Mouse (Mus musculus) neural tube, embryonic 15.5 days (tissue): ENCODE measurements around the gene Klk1b1. TPM values are rescaled to one million over a fixed set of nuclear protein-coding genes. Genes with fewer than 3 reads are reported as not detected.

Source experiments
- ATAC-seq: fragments of 200-750 bp; cut with Nextera tagmentation; 2 replicates; pipeline ENCODE4 v1.8.0; 2017; ENCODE audit warnings: mild to moderate bottlenecking, moderate TSS enrichment, moderate library complexity; ENCODE audit not compliant: low FRiP score
- H3K27ac ChIP-seq: fragments of 300-500 bp; sonication (generic); replicated peaks from 2 replicates; pipeline ENCODE4 v1.5.1; 2015; ENCODE audit warnings: mild to moderate bottlenecking, inconsistent platforms
- H3K27me3 ChIP-seq: fragments of 300-500 bp; sonication (generic); replicated peaks from 2 replicates; pipeline ENCODE4 v1.6.1; 2015; ENCODE audit warnings: inconsistent platforms
- H3K36me3 ChIP-seq: fragments of 300-500 bp; sonication (generic); 2 replicates; pipeline ENCODE4 v1.6.1; 2015; ENCODE audit warnings: inconsistent platforms
- H3K4me1 ChIP-seq: fragments of 300-500 bp; sonication (generic); 2 replicates; pipeline ENCODE4 v1.6.1; 2015; ENCODE audit warnings: inconsistent platforms
- H3K4me2 ChIP-seq: fragments of 300-500 bp; sonication (generic); 2 replicates; pipeline ENCODE4 v1.6.1; 2015; ENCODE audit warnings: inconsistent platforms, mild to moderate bottlenecking, moderate library complexity
- H3K4me3 ChIP-seq: fragments of 300-500 bp; sonication (generic); replicated peaks from 2 replicates; pipeline ENCODE4 v1.5.1; 2015; ENCODE audit warnings: mild to moderate bottlenecking, inconsistent platforms
- H3K9ac ChIP-seq: fragments of 300-500 bp; sonication (generic); replicated peaks from 2 replicates; pipeline ENCODE4 v1.6.1; 2015; ENCODE audit warnings: mild to moderate bottlenecking, inconsistent platforms
- H3K9me3 ChIP-seq: fragments of 300-500 bp; sonication (generic); replicated peaks from 2 replicates; pipeline ENCODE4 v1.6.1; 2016; ENCODE audit warnings: inconsistent platforms
- WGBS: fragments of 180-500 bp; shearing (Covaris S2); methylation state at CpG from one replicate; pipeline ENCODE4 v1.1.7; 2015; ENCODE audit warnings: mixed read lengths; 5-methylcytosine and 5-hydroxymethylcytosine counted together
- polyA plus RNA-seq: library from polyadenylated mRNA; unstranded; fragments of >200 nt; fragmentation: Nextera tagmentation; extraction: Ambion mirVana; gene quantifications from 2 replicates; pipeline ENCODE4 v1.2.1, GENCODE M21; 2015

The Klk1b1 gene
- not detected in 2 replicates for polyA plus RNA-seq

GRCm38 (mm10) chr7:43966451-43966850 lies at the start of gene Klk1b1:
Gene Klk1b1 (plus strand): TSS chr7:43966751.
- no peaks in the 10 kb centered on the region for H3K27me3 ChIP-seq
- H3K36me3 ChIP-seq, result no peaks in the 10 kb centered on the region
- WGBS, result 71% methylated on average over 3 of the region's 3 CpGs
- H3K4me1 ChIP-seq, result no peaks in the 10 kb centered on the region
- ATAC-seq, result no peak
- H3K27ac ChIP-seq, result no peak within 1 kb of the TSS
- H3K9me3 ChIP-seq, result no peaks in the 10 kb centered on the region
- H3K9ac ChIP-seq, result no peak within 1 kb of the TSS
- H3K4me2 ChIP-seq, result no peak within 1 kb of the TSS
- no peak within 1 kb of the TSS for H3K4me3 ChIP-seq

- H3K9me3 ChIP-seq, result no peaks in the 10 kb centered on the region
- 89% methylated on average over 13 of the region's 13 CpGs for WGBS
These were observed 48.1 kb upstream of the Klk1b1 start for GRCm38 (mm10) chr7:43918426-43918825.

GRCm38 (mm10) chr7:43918871-43919270 lies 47.7 kb upstream of the Klk1b1 start:
- H3K4me3 ChIP-seq, result no peak overlapping the region
- ATAC-seq, result no peak
- no peak overlapping the region for H3K27ac ChIP-seq
- H3K9ac ChIP-seq, result no peak overlapping the region
- no peaks in the 10 kb centered on the region for H3K36me3 ChIP-seq
- H3K4me2 ChIP-seq, result no peak overlapping the region
- H3K27me3 ChIP-seq, result no peaks in the 10 kb centered on the region
- WGBS, result 81% methylated on average over 8 of the region's 8 CpGs
- no peaks in the 10 kb centered on the region for H3K4me1 ChIP-seq
- H3K9me3 ChIP-seq, result no peaks in the 10 kb centered on the region

More at GRCm38 (mm10) chr7:43918426-43918825, 48.1 kb upstream of the Klk1b1 start:
- Histone ChIP-seq H3K27me3 (no peaks in the 10 kb centered on the region), H3K36me3 (no peaks in the 10 kb centered on the region), H3K4me2 (no peak overlapping the region), H3K4me1 (no peaks in the 10 kb centered on the region), H3K27ac (no peak overlapping the region), H3K9ac (no peak overlapping the region), H3K4me3 (no peak overlapping the region)
- no peak for ATAC-seq

- Histone ChIP-seq H3K9me3 (no peaks in the 10 kb centered on the region), H3K36me3 (no peaks in the 10 kb centered on the region), H3K27me3 (no peaks in the 10 kb centered on the region), H3K27ac (no peak overlapping the region), H3K4me3 (no peak overlapping the region), H3K4me2 (no peak overlapping the region), H3K4me1 (no peaks in the 10 kb centered on the region), H3K9ac (no peak overlapping the region)
- ATAC-seq, result peak; percentile 92
- WGBS, result 34% methylated on average over 14 of the region's 14 CpGs
These were observed 46.7 kb upstream of the Klk1b1 start for GRCm38 (mm10) chr7:43919559-43920451.

- ATAC-seq, result no peak
- no peak overlapping the region for H3K27ac ChIP-seq
These were observed 46.0 kb upstream of the Klk1b1 start for GRCm38 (mm10) chr7:43920582-43920981.

GRCm38 (mm10) chr7:43921087-43921486 lies 45.5 kb upstream of the Klk1b1 start:
- no peaks in the 10 kb centered on the region for H3K4me1 ChIP-seq
- no peak overlapping the region for H3K27ac ChIP-seq
- H3K27me3 ChIP-seq, result no peaks in the 10 kb centered on the region
- no peaks in the 10 kb centered on the region for H3K9me3 ChIP-seq
- H3K9ac ChIP-seq, result no peak overlapping the region
- no peaks in the 10 kb centered on the region for H3K36me3 ChIP-seq
- WGBS, result 86% methylated on average over 6 of the region's 6 CpGs
- H3K4me3 ChIP-seq, result no peak overlapping the region
- H3K4me2 ChIP-seq, result no peak overlapping the region
- ATAC-seq, result no peak

More at GRCm38 (mm10) chr7:43920582-43920981, 46.0 kb upstream of the Klk1b1 start:
- no peaks in the 10 kb centered on the region for H3K9me3 ChIP-seq
- no peak overlapping the region for H3K4me3 ChIP-seq
- no peaks in the 10 kb centered on the region for H3K4me1 ChIP-seq
- 92% methylated on average over 3 of the region's 3 CpGs for WGBS
- no peaks in the 10 kb centered on the region for H3K36me3 ChIP-seq
- H3K9ac ChIP-seq, result no peak overlapping the region
- no peak overlapping the region for H3K4me2 ChIP-seq
- no peaks in the 10 kb centered on the region for H3K27me3 ChIP-seq

GRCm38 (mm10) chr7:43921941-43922340 lies 44.6 kb upstream of the Klk1b1 start:
- Histone ChIP-seq H3K4me3 (no peak overlapping the region), H3K9me3 (no peaks in the 10 kb centered on the region), H3K27ac (no peak overlapping the region), H3K27me3 (no peaks in the 10 kb centered on the region), H3K4me1 (no peaks in the 10 kb centered on the region), H3K4me2 (no peak overlapping the region), H3K9ac (no peak overlapping the region), H3K36me3 (no peaks in the 10 kb centered on the region)
- 82% methylated on average over 2 of the region's 2 CpGs for WGBS
- no peak for ATAC-seq

GRCm38 (mm10) chr7:43925985-43926384 lies 40.6 kb upstream of the Klk1b1 start:
- no peaks in the 10 kb centered on the region for H3K4me1 ChIP-seq
- no peak overlapping the region for H3K9ac ChIP-seq
- H3K9me3 ChIP-seq, result no peaks in the 10 kb centered on the region
- no peak overlapping the region for H3K4me2 ChIP-seq
- H3K27ac ChIP-seq, result no peak overlapping the region
- no peaks in the 10 kb centered on the region for H3K27me3 ChIP-seq
- no peaks in the 10 kb centered on the region for H3K36me3 ChIP-seq
- 63% methylated on average over 5 of the region's 5 CpGs for WGBS
- H3K4me3 ChIP-seq, result no peak overlapping the region
- no peak for ATAC-seq

GRCm38 (mm10) chr7:43928521-43928920 lies 38.0 kb upstream of the Klk1b1 start:
- H3K27ac ChIP-seq, result no peak overlapping the region
- no peak overlapping the region for H3K4me2 ChIP-seq
- no peak overlapping the region for H3K4me3 ChIP-seq
- no peak for ATAC-seq
- no peaks in the 10 kb centered on the region for H3K4me1 ChIP-seq
- H3K9ac ChIP-seq, result no peak overlapping the region
- H3K36me3 ChIP-seq, result no peaks in the 10 kb centered on the region
- WGBS, result 56% methylated on average over 4 of the region's 4 CpGs
- no peaks in the 10 kb centered on the region for H3K27me3 ChIP-seq
- H3K9me3 ChIP-seq, result no peaks in the 10 kb centered on the region

GRCm38 (mm10) chr7:43932337-43932736 lies 34.2 kb upstream of the Klk1b1 start:
- no peak for ATAC-seq
- Histone ChIP-seq H3K4me2 (no peak overlapping the region), H3K9me3 (no peaks in the 10 kb centered on the region), H3K4me1 (no peaks in the 10 kb centered on the region), H3K27ac (no peak overlapping the region), H3K4me3 (no peak overlapping the region), H3K36me3 (no peaks in the 10 kb centered on the region), H3K27me3 (no peaks in the 10 kb centered on the region), H3K9ac (no peak overlapping the region)
- 83% methylated on average over 4 of the region's 4 CpGs for WGBS

- H3K4me2 ChIP-seq, result no peak within 1 kb of the TSS
- ATAC-seq, result no peak
These were observed 33.1 kb upstream of the Klk1b1 start, which contains the start of gene Klk15 for GRCm38 (mm10) chr7:43933440-43933839. Gene Klk15 (plus strand): TSS chr7:43933740.

GRCm38 (mm10) chr7:43934747-43935146 lies 31.8 kb upstream of the Klk1b1 start:
- no peak overlapping the region for H3K4me3 ChIP-seq
- no peak overlapping the region for H3K9ac ChIP-seq
- H3K36me3 ChIP-seq, result no peaks in the 10 kb centered on the region
- 71% methylated on average over 3 of the region's 3 CpGs for WGBS
- no peaks in the 10 kb centered on the region for H3K4me1 ChIP-seq
- H3K27me3 ChIP-seq, result no peaks in the 10 kb centered on the region
- no peak overlapping the region for H3K27ac ChIP-seq
- H3K9me3 ChIP-seq, result no peaks in the 10 kb centered on the region
- no peak for ATAC-seq
- H3K4me2 ChIP-seq, result no peak overlapping the region

More at GRCm38 (mm10) chr7:43933440-43933839, 33.1 kb upstream of the Klk1b1 start, which contains the start of gene Klk15:
- no peaks in the 10 kb centered on the region for H3K36me3 ChIP-seq
- no peak within 1 kb of the TSS for H3K27ac ChIP-seq
- no peaks in the 10 kb centered on the region for H3K27me3 ChIP-seq
- no peaks in the 10 kb centered on the region for H3K4me1 ChIP-seq
- H3K9ac ChIP-seq, result no peak within 1 kb of the TSS
- no peaks in the 10 kb centered on the region for H3K9me3 ChIP-seq
- no peak within 1 kb of the TSS for H3K4me3 ChIP-seq
- WGBS, result 94% methylated on average over 3 of the region's 3 CpGs
